Mouse (Mus musculus) CD4-positive, CD25-positive, alpha-beta regulatory T cell, adult 4 months (primary cell): ENCODE data around the gene Tmem39a. TPM values are rescaled to one million over a fixed set of nuclear protein-coding genes. Genes with fewer than 3 reads are reported as not detected.
A peak's percentile ranks its signal among the peaks of the same experiment; 100 is the strongest.

Experiments
- ATAC-seq: one replicate; pipeline ENCODE4 v1.8.0; 2017
- polyA plus RNA-seq, 2 experiments: library from polyadenylated mRNA; unstranded; fragments of 100-300 nt; shearing (Covaris generic); gene quantifications; one replicate each; pipeline ENCODE4 v1.2.1; 2017

Tmem39a gene
- 10 to 100 TPM; 36.0 to 37.2 TPM for polyA plus RNA-seq

- no peak for ATAC-seq
These were observed at the start of gene Tmem39a for GRCm38 (mm10) chr16:38558221-38558748. TSS of gene Tmem39a (plus strand) at chr16:38558698.

GRCm38 (mm10) chr16:38510846-38511245, 47.7 kb upstream of the Tmem39a start:
- ATAC-seq = no peak

DNA sequence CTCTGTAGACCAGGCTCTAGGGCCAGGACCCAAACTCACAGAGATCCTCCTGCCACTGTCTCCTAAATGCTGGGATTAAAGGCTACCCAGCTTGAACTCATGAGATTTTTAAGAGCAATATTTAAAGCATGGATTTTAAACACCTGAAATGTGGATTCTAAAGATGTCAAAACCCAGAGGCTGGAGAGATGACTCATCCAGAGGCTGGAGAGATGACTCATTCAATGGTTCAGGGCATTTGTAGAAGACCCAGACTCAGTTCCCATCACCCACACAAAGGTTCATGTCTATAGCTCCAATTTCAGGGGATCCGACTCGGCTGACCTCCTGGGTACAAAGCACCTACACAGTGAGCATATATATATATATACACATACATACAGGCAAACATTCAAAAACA, 39.4 kb upstream of the Tmem39a start:
- no peak for ATAC-seq

DNA sequence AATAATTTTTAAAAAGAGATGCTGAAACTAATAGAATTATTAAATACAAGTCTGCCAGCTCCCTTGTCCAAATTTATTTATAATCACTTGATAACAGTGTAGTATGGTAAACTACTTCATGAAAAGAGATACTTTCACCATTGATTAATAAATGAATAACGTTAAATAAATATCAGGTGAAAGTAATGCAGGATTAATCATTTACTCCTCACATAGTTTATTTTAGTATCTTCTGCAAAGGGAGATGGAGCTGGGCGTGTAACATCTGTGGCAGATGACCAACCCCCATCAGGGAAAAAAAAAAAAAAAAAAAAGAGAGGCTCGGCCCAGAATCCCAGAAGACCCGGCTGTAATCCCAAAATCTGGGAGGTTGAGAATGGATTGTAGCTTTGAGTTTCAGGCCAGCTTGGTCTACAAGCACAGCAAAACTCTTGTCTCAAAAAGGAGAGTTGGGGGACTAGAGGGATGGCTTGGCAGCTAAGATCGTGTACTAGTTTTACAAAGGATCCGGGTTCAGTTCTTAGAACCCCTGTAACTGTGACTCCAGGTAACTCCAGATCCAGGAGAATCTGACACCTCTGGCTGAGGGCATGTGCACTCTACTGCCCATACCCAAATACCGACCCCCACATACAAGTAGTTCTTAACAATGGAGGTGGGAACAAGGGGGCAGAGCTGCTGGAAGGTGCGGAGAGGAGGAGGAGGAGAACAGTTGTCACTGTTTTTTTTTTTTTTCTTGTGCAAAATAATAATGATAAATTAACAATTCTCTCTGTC, 37.1 kb upstream of the Tmem39a start:
- no peak for ATAC-seq

- peak; percentile 97 for ATAC-seq
These were observed 36.1 kb upstream of the Tmem39a start, which contains the start of gene Timmdc1 for GRCm38 (mm10) chr16:38522129-38523084. TSS of gene Timmdc1 (minus strand) at chr16:38522663.

GRCm38 (mm10) chr16:38526264-38526663, 32.2 kb upstream of the Tmem39a start:
- ATAC-seq = no peak

DNA sequence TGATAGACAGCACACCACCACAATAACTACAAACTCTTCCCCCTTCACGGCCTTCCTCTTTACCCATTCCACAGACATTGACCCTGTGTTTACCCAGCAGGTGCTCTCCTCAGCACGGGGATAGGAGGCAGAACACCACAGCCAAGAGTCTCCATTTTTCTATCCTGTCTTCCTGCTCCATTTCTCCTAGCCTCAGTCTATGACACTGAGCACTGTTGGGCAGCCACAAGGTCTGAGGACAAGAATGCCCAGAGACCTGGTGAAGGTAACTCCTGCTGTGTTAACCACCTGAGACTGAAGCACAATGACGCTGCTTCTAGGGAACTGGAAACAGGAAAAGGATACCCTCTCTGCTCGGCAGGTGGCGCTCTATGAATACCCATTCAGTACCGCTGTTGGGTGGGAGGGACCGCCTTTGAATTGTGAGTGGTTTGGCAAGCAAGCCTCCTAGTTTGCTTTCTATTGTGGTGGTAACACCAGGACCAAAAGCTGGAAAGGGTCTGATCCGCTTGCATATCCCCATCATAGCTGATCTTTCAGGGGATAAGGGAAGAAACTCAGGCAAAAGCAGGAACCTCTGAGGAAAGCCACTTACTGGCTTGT, 21.9 kb upstream of the Tmem39a start:
- ATAC-seq = peak; percentile 95

DNA sequence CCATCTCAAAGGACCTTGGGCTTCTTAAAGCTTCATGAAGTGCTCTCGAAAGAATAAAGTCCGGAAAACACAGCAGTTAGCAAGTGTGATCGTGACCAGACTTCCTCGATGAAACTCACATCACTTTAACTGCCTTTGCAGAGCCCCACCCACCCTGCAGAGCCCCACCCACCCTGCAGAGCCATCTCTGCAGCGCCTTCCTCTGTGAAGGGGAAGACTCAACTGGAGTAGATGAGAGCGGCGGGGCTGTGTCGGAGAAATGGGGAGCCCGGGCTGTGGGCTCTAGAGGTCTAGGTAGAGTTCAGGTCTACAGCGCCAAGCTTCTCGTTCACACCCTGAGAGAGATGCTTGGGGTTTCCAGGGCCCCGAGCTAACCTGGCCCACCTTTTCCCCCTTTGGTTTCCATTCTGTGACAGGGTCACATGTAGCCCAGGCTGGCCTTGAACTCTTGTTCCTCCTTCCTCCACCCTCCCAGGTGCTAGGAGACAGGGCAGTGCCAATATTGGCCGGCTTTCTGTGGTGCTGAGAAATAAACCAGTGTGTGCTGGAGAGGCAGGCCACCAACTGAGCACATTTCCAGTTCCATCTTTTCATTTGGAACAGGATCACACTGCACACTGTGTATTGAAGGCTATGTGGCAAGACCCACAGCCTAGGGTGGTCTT, 19.6 kb upstream of the Tmem39a start:
- no peak for ATAC-seq

DNA sequence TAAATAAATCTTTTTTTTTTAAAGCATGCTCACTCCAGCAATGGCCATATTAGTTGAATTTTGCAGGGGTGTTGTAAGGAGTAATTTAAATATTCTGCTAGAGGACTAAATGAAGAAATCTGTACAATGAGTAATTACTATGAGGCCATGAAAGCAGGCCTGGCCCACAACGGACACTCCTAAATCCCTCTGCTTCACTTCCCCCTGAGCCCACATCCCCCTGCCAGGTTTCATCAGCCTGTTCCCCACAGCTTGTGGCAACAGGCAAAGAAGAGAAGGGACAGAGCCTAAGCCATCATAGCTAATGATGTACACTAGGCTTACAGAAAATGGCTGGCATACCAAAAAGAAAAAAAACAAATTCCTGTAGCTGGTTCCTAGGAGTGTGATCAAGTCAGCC, 10.5 kb upstream of the Tmem39a start:
- ATAC-seq = no peak

GRCm38 (mm10) chr16:38549479-38550396, 8.8 kb upstream of the Tmem39a start, which contains the start of gene Poglut1:
TSS of gene Poglut1 (minus strand) at chr16:38550258.
- ATAC-seq = peak; percentile 98

- ATAC-seq = no peak
These were observed 2.5 kb upstream of the Tmem39a start for GRCm38 (mm10) chr16:38555988-38556387.

GRCm38 (mm10) chr16:38562131-38562967, 3.9 kb downstream of the Tmem39a start:
- ATAC-seq = peak; percentile 94

- peak; percentile 46 for ATAC-seq
These were observed 4.5 kb downstream of the Tmem39a start for GRCm38 (mm10) chr16:38562968-38563327.

DNA sequence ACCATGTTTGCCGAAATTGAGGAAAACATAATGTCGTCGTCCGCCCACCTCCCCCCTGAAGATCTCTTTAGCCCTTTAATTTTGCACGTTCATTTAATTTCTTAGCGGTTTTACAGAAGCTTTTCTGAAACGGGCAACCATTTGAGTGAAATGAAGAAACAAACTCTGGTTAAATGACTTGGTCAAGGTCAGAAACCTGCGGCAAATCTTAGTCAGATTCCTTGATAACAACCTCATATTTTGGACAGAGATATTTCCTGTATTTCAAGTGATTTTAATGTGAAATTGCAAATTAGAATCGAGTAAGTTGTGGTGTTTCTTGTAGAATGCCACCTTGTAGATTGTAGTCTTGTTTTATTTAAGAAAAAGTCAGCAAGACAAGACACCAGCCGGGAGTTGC, 5.0 kb downstream of the Tmem39a start:
- ATAC-seq = no peak

- ATAC-seq = no peak
These were observed 9.7 kb downstream of the Tmem39a start for GRCm38 (mm10) chr16:38568192-38568591.

- no peak for ATAC-seq
These were observed 13.0 kb downstream of the Tmem39a start for GRCm38 (mm10) chr16:38571481-38571880.

DNA sequence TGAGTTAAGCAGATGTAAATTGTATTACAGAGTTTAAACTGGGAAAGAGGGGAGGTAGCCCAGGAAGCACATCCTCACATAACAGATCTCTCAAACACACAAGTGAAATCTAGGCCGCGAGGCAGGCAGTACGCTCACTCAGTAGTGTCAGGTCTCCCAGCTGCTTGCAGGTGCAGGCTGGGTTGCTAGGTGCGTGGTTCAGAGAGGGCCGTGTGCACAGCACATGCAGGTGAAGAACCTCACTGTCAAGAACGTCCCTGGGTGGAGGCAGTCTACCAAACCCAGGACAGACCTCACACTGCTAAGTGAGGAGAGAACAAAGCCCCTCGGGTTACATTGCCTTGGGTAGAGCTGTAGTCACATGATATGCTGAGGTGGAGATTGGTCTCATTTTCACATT, 26.3 kb downstream of the Tmem39a start:
- ATAC-seq = no peak

GRCm38 (mm10) chr16:38585186-38585585, 26.7 kb downstream of the Tmem39a start:
- no peak for ATAC-seq

- no peak for ATAC-seq
These were observed 28.7 kb downstream of the Tmem39a start for GRCm38 (mm10) chr16:38587163-38587562.

GRCm38 (mm10) chr16:38587572-38587971, 29.1 kb downstream of the Tmem39a start:
- ATAC-seq = no peak
